Mouse (Mus musculus) cortical plate, adult 2 months (tissue): ENCODE data around the gene Klhl26.

ENCODE experiments used
- CTCF ChIP-seq: fragments of 200-500 bp; IDR thresholded peaks from 2 replicates; pipeline ENCODE4 v1.5.1; 2011; ENCODE audit warnings: mild to moderate bottlenecking, control low read depth, low read length; ENCODE audit not compliant: insufficient read depth; ENCODE audit errors: extremely low read depth
- POLR2A ChIP-seq: fragments of 200-500 bp; IDR thresholded peaks from 2 replicates; pipeline ENCODE4 v1.6.1; 2011; ENCODE audit warnings: mild to moderate bottlenecking, low read length, control low read depth; ENCODE audit not compliant: insufficient read depth; ENCODE audit errors: extremely low read depth

GRCm38 (mm10) chr8:70457882-70458281 is 18.9 kb downstream of the Klhl26 start:
- TF ChIP-seq POLR2A, result no peak
- no peak for TF ChIP-seq CTCF
